Comparison of ENCODE assay signal across 33 mouse cellular contexts in the genomic region with DNA sequence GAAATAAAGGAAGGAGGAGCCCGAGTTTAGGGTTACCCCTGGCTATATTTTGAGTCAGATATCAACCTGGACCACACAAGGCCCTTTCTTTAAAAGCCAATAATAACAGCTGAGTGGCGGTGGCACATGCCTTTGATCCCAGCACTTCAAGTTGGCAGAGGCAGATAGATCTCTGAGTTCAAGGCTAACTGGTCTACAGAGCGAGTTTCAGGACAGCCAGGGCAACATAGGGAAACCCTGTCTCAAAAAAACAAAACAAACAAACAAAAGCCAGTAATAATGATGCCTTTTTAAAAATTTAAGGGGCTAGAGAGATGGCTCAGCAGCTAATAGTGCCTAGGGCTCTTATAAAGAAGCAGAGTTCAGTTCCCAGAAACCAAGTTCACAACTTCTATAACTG. TPM values are rescaled to one million over a fixed set of nuclear protein-coding genes. Genes with fewer than 3 reads are reported as not detected.
"Had no signal": no experiment of that assay in that cellular context is flagged by ENCODE, and none has a peak within 500 bp of the region (broad histone marks: within the 10 kb centered on the region; RNA-seq: fewer than 3 reads in every experiment).

No protein-coding gene starts in this region.

- H3K4me3 ChIP-seq: embryonic facial prominence, embryonic 10.5 days; embryonic facial prominence, embryonic 12.5 days; embryonic facial prominence, embryonic 13.5 days; embryonic facial prominence, embryonic 15.5 days; erythroblast, embryonic 14.5 days; forebrain, embryonic 10.5 days; forebrain, embryonic 12.5 days; forebrain, embryonic 13.5 days; forebrain, embryonic 15.5 days; gastrocnemius, adult 2 months; heart, adult 2 months had no signal

- H3K36me3 ChIP-seq: embryonic facial prominence, embryonic 10.5 days; embryonic facial prominence, embryonic 12.5 days; embryonic facial prominence, embryonic 13.5 days; embryonic facial prominence, embryonic 15.5 days; forebrain, embryonic 10.5 days; forebrain, embryonic 12.5 days; forebrain, embryonic 15.5 days had no signal

- H3K9ac ChIP-seq: embryonic facial prominence, embryonic 12.5 days; embryonic facial prominence, embryonic 13.5 days; embryonic facial prominence, embryonic 15.5 days; forebrain, embryonic 12.5 days; forebrain, embryonic 13.5 days; forebrain, embryonic 15.5 days; forebrain, postnatal 0 days had no signal

- H3K27ac ChIP-seq: embryonic facial prominence, embryonic 10.5 days; embryonic facial prominence, embryonic 12.5 days; embryonic facial prominence, embryonic 13.5 days; embryonic facial prominence, embryonic 15.5 days; forebrain, embryonic 10.5 days; forebrain, embryonic 12.5 days; forebrain, embryonic 13.5 days; forebrain, embryonic 15.5 days; gastrocnemius, adult 2 months; heart, adult 2 months had no signal

- ATAC-seq: forebrain, embryonic 13.5 days; forebrain, embryonic 14.5 days; forebrain, embryonic 15.5 days; forebrain, embryonic 16.5 days; forebrain, postnatal 0 days had no signal

- H3K9me3 ChIP-seq: embryonic facial prominence, embryonic 10.5 days; embryonic facial prominence, embryonic 12.5 days; embryonic facial prominence, embryonic 13.5 days; embryonic facial prominence, embryonic 15.5 days; forebrain, embryonic 12.5 days; forebrain, embryonic 13.5 days; forebrain, embryonic 15.5 days had no signal

- DNase-seq: cerebellum, adult 2 months; cerebellum, adult 8-10 months; cerebellum, adult 9-10 months; cerebellum, adult 9-11 months; cerebellum, postnatal 10 days; cerebellum, postnatal 14 days; cerebellum, postnatal 25 days; cerebellum, postnatal 36 days; embryo, embryonic 11 days; forebrain, postnatal 0 days; gastrocnemius, adult 2 months; gastrocnemius, postnatal 10 days; gastrocnemius, postnatal 14 days; gastrocnemius, postnatal 25 days; gastrocnemius, postnatal 36 days; heart, adult 11 months; heart, adult 18-20 months; heart, adult 2 months had no signal

- H3K4me2 ChIP-seq: embryonic facial prominence, embryonic 12.5 days; embryonic facial prominence, embryonic 13.5 days; embryonic facial prominence, embryonic 15.5 days; forebrain, embryonic 12.5 days; forebrain, embryonic 13.5 days; forebrain, embryonic 15.5 days had no signal

RNA-seq across cellular contexts. Expression of a gene that starts 4.1 kb away (rescaled TPM):
- total RNA-seq: common myeloid progenitor, adult 5-6 weeks; gastrocnemius, adult 8-10 months; gastrocnemius, postnatal 25 days; gastrocnemius, postnatal 4 days; granulocyte monocyte progenitor cell, adult 5-6 weeks; heart, adult 18-20 months; heart, adult 2 months had no signal
- polyA plus RNA-seq: heart, adult 2 months had no signal

RNA-seq across cellular contexts. Expression of a gene that starts 16.6 kb away (rescaled TPM):
- total RNA-seq: granulocyte monocyte progenitor cell, adult 5-6 weeks had no signal
- polyA plus RNA-seq: erythroblast, embryonic 14.5 days had no signal
